Mouse (Mus musculus): ENCODE measurements around the gene Kyat1. TPM values are rescaled to one million over a fixed set of nuclear protein-coding genes. Genes with fewer than 3 reads are reported as not detected.

Kyat1 gene
- total RNA-seq, 2 experiments from 2014 or later: 14.3 to 15.2 TPM

DNA sequence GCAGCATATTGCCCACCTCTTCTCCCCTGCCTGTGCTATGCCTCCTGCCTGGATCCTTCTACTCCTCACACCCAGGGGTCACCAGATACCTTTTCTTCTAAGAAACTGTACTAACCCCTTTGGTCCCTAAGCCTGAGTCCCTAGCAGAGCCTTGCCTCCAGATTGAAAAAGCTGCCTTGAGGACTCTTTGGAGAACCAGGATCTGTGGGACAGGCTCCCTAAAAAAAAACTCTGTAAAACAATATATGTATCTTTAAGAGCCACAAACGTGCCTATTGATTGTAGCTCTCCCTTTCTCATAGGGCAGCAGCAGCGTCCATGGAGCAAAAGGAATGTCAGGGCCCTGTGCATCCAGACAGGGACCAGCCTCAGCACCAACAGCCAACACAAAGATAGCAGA lies 34.6 kb upstream of the Kyat1 start, which contains the start of gene Gm28035:
Gene Gm28035 (plus strand): TSS at position 301 of the 400 bp plus-strand sequence.
- Histone ChIP-seq H3K27ac (peak within 1 kb of the TSS; percentile 91; the same call in 1 of the 2 replicates), H3K4me3 (peak within 1 kb of the TSS; percentile 13; the same call in 1 of the 2 replicates)
- no peak for TF ChIP-seq CTCF (IDR thresholded peaks at IDR 0.05)
- intact Hi-C loops (cut with DNase I): no loop called here
- no peak for DNase-seq (ENCODE audit: extremely low spot score in 1 of 2, low spot score in 2 of 2)

- no peak for DNase-seq (ENCODE audit: extremely low spot score in 1 of 2, low spot score in 2 of 2)
- no peak for TF ChIP-seq CTCF (IDR thresholded peaks at IDR 0.05)
- H3K27ac ChIP-seq: peak overlapping the region; percentile 91; the same call in 1 of the 2 replicates
- H3K4me3 ChIP-seq: peak overlapping the region; percentile 13; the same call in 1 of the 2 replicates
- intact Hi-C loops (cut with DNase I): no loop called here
Observed at GRCm38 (mm10) chr2:30239777-30240176, 34.1 kb upstream of the Kyat1 start.

DNA sequence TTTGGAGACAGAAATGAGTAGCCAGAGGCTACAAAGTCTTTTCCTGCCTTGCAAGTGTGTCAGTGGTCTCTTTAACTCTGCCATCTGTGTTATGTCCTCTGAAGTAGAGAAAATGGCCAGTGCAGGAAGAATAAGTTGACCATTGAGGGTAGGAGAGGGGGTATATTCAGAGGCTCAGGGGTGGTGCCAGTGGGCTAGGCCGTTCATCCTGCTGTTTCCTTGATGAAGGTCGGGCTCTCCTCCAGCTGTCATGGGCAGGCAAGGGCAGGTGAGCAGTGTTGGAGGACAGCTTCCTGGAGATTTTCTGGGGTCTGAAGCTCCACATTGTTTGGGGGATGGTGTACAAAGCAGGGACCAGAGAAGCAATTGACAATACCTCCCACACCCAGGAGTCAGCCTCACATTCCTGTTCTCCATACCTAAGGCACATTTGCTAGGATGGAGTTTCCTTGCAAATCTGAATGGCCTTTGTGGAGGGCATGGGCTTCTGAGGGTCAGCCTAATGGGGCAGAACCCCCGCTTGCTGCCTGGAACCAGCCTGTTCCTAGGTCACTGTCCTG lies 33.3 kb upstream of the Kyat1 start:
- Histone ChIP-seq H3K4me3 (peak overlapping the region; percentile 94), H3K27ac (peak overlapping the region; percentile 91)
- no peak for DNase-seq (ENCODE audit: extremely low spot score in 1 of 2, low spot score in 2 of 2)
- intact Hi-C loops (cut with DNase I): no loop called here
- no peak for TF ChIP-seq CTCF (IDR thresholded peaks at IDR 0.05)

DNA sequence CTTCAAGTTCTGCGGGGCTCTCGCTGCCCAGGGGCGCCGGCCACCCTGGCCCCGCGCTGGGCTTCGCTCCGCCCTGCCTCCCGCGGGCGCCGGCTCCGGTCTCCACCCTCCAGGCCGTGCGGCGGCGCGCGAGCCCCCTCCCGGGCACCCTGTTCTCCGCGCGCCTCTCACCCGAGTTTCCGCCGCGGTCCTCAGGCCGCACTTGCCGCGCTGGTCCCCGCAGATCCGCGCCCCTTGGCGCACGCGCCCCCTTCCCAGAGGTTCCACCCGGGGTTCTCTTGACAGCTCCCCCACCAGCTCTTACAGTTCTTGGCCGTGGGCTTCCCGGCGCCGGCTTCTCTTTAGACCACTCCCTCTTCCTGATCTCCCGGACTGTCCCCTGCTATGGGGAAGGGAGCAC lies 32.2 kb upstream of the Kyat1 start:
- Histone ChIP-seq H3K27ac (peak overlapping the region; percentile 91), H3K4me3 (peak overlapping the region; percentile 94)
- no peak; the same call in none of the 2 replicates for TF ChIP-seq CTCF (IDR thresholded peaks at IDR 0.05)
- intact Hi-C loops (cut with DNase I): loop anchor here (1.0 kb wide), 3 partner anchors 32 to 60 kb away; partner anchors contain the start of genes Kyat1 and Spout1
- peak; percentile 67 for DNase-seq (ENCODE audit: extremely low spot score in 1 of 2, low spot score in 2 of 2)

- DNase-seq (ENCODE audit: extremely low spot score in 1 of 2, low spot score in 2 of 2): peak; percentile 100
- intact Hi-C loops (cut with DNase I): loop anchor here (1.0 kb wide), 3 partner anchors 32 to 59 kb away; partner anchors contain the start of genes Kyat1 and Spout1
- Histone ChIP-seq H3K4me3 (peak within 1 kb of the TSS; percentile 94), H3K27ac (peak within 1 kb of the TSS; percentile 91)
- peak; percentile 31 for TF ChIP-seq CTCF (IDR thresholded peaks at IDR 0.05)
Observed at GRCm38 (mm10) chr2:30237199-30237880, 31.7 kb upstream of the Kyat1 start, which contains the start of gene Lrrc8a. Gene Lrrc8a (plus strand): TSS chr2:30237715.

DNA sequence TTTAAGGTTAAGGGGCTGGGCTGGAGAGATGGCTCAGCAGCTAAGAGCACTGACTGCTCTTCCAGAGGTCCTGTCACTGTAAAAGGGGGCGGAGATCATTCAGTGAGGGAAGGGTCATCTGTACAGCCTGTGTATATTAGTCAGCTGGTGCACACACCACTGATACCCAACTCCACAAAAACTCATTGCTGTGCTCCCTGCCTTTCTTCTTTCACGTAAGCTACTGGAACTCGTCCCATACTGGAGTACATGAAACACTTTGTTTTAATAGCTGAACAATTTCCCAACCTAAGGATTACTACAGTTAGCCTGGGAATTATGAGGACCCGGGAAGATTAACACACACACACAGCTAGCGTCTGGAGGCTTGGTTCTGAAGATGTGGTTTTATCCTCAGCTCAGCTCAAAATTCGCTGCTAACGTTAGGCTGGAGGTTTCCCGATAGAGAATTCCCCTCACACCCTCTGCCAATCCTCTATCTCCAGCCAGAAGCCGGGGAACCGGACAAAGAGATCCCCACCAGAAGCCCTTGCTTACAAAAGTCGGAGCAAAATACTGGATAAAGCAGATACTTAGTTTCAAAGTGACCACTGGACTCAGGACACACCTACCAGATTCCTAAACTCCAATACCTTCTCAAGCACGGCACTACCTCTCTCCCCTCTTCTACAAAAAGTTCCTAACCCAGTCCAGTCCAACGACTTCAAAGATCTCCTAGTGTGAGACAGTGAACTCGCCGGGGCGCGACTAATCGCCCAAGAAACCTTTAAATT lies 31.0 kb upstream of the Kyat1 start:
- intact Hi-C loops (cut with DNase I): loop anchor here (1.0 kb wide), 3 partner anchors 31 to 58 kb away; partner anchors contain the start of genes Kyat1 and Spout1
- H3K4me3 ChIP-seq: peak overlapping the region; percentile 94
- H3K27ac ChIP-seq: peak overlapping the region; percentile 91
- no peak for DNase-seq (ENCODE audit: extremely low spot score in 1 of 2, low spot score in 2 of 2)
- TF ChIP-seq CTCF (IDR thresholded peaks at IDR 0.05): no peak

DNA sequence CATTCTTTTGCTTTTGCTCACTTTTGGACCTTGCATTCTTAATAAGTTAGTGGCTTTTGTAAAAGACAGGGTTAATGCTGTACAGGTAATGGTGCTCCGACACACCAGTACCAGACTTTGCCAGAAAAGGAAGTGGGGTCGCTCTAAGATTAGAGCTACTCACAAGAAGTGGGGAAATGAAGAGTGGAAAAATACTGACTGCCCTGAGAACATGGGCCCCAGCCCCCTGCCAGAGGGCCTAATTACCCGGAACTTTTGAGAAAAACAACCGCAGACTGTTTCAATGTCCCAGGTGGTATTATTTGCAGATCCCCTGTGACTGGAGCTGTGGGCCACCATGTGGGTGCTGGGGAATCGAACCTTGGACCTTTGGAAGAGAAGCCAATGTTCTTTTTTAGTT lies 29.9 kb upstream of the Kyat1 start:
- DNase-seq (ENCODE audit: extremely low spot score in 1 of 2, low spot score in 2 of 2): no peak
- TF ChIP-seq CTCF (IDR thresholded peaks at IDR 0.05): no peak
- intact Hi-C loops (cut with DNase I): no loop called here
- Histone ChIP-seq H3K27ac (no peak overlapping the region), H3K4me3 (no peak overlapping the region)

- H3K4me3 ChIP-seq: no peak overlapping the region
- intact Hi-C loops (cut with DNase I): no loop called here
Observed at GRCm38 (mm10) chr2:30216293-30216692, 10.6 kb upstream of the Kyat1 start.

GRCm38 (mm10) chr2:30215493-30215892 lies 9.8 kb upstream of the Kyat1 start:
- no peak for DNase-seq (ENCODE audit: extremely low spot score in 1 of 2, low spot score in 2 of 2)
- no peak for TF ChIP-seq CTCF (IDR thresholded peaks at IDR 0.05)
- Histone ChIP-seq H3K27ac (no peak overlapping the region), H3K4me3 (no peak overlapping the region)
- intact Hi-C loops (cut with DNase I): no loop called here

More at GRCm38 (mm10) chr2:30216293-30216692, 10.6 kb upstream of the Kyat1 start:
- TF ChIP-seq CTCF (IDR thresholded peaks at IDR 0.05): no peak
- no peak for DNase-seq (ENCODE audit: extremely low spot score in 1 of 2, low spot score in 2 of 2)
- no peak overlapping the region for H3K27ac ChIP-seq

DNA sequence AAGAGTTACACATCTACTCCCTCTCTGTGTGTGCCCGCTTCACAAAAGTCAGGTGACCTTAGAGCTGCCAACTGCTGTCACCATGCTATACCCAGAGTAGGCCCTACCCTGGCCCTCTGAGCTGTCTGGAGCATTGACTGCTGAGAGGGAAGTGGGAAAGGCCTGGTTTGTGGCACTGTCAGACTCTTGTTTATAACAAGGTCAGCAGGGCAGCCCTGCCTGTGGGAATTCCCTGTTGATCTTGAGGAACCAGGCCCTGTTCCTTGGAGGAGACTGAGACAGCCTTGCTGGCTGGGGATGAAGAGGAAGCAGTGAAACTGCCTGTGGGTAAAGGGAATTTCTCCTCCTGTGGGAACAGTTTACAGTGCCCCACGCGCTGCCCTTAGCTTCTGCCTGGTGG lies 9.1 kb upstream of the Kyat1 start:
- intact Hi-C loops (cut with DNase I): no loop called here
- TF ChIP-seq CTCF (IDR thresholded peaks at IDR 0.05): no peak
- Histone ChIP-seq H3K27ac (no peak overlapping the region), H3K4me3 (no peak overlapping the region)
- no peak for DNase-seq (ENCODE audit: extremely low spot score in 1 of 2, low spot score in 2 of 2)

GRCm38 (mm10) chr2:30212951-30213350 lies 7.3 kb upstream of the Kyat1 start:
- no peak overlapping the region for H3K4me3 ChIP-seq
- DNase-seq (ENCODE audit: extremely low spot score in 1 of 2, low spot score in 2 of 2): no peak
- TF ChIP-seq CTCF (IDR thresholded peaks at IDR 0.05): no peak
- intact Hi-C loops (cut with DNase I): no loop called here
- no peak overlapping the region for H3K27ac ChIP-seq

GRCm38 (mm10) chr2:30212169-30212545 lies 6.5 kb upstream of the Kyat1 start:
- DNase-seq (ENCODE audit: extremely low spot score in 1 of 2, low spot score in 2 of 2): no peak
- H3K27ac ChIP-seq: no peak overlapping the region
- no peak for TF ChIP-seq CTCF (IDR thresholded peaks at IDR 0.05)
- H3K4me3 ChIP-seq: no peak overlapping the region
- intact Hi-C loops (cut with DNase I): no loop called here

Data from left cerebral cortex, adult 2 months (tissue).